Mouse (Mus musculus): ENCODE data around the gene Lrrc31.

DNA sequence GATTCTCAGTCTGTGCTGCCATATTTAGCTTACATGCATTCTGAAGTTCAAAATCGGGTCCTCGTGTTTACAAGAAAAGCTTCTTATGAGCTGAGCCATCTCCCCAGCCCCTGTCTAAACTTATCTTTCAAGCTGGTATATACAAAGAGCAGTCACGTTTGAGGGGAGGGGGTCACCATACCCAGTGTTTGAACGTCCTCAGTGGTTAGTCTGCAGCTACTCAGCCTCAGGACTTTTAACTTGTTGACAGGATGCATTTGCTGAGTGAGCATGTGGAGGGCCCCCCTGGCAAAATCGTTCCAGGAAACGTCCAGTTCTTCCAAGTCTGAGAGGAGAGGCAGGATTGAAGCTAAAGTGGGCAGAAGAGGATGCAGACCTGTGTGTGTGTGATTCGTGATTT is 8.7 kb downstream of the Lrrc31 start:
- TF ChIP-seq CTCF (IDR thresholded peaks at IDR 0.05; ENCODE audit: low read depth) (no peak), EP300 (IDR thresholded peaks at IDR 0.05; ENCODE audit: low read depth) (no peak)
